Mouse (Mus musculus): Measurements from ENCODE around the gene Platr17.

DNA sequence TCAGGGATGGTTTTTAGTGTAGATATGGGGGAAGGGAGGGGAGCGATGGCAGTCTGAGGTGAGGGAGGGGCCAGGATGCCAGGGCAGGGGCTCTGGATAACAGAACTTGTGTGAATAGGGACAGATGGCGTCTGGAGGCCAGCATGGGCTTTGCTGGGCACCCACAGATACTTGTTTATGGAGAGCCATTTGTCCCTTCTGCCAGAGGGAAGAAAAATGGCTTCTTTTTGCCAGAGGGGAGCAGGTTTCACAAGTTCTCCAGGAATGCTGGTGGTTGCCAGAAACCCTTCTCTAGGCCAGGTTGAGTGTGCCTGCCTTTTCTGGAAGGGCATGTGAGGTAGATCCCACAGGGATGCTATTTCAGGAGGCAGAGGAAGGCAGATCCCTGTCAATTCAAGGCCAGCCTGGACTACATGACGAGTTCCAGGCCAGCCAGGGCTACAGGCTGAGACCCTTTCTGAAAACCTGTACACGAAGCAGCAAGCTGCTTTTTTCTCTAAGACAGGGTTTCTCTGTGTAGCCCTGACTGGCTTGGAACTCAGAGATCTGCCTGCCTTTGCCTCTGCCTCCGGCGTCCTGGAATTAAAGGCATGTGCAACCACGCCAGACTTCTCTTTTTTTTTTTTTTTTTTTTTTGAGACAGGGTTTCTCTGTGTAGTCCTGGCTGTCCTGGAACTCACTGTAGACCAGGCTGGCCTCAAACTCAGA, 4.5 kb upstream of the Platr17 start:
- TF ChIP-seq POLR2A (IDR thresholded peaks at IDR 0.05; ENCODE audit: extremely low read depth, insufficient read depth, low read length) (no peak), CTCF (IDR thresholded peaks at IDR 0.05; ENCODE audit: extremely low read depth, insufficient read depth, low read length) (no peak)
